Mouse (Mus musculus) stomach, embryonic 14.5 days (tissue): ENCODE data around the gene Sdccag8. TPM values are rescaled to one million over a fixed set of nuclear protein-coding genes. Genes with fewer than 3 reads are reported as not detected.

Experiments
- ATAC-seq: fragments of 200-750 bp; cut with Nextera tagmentation; 2 replicates; pipeline ENCODE4 v1.8.0; 2017; ENCODE audit warnings: low read depth, moderate TSS enrichment; ENCODE audit not compliant: insufficient number of reproducible peaks, insufficient read depth, low FRiP score
- H3K27ac ChIP-seq: fragments of 300-500 bp; sonication (generic); 2 replicates; pipeline ENCODE4 v1.5.1; 2014; ENCODE audit warnings: mild to moderate bottlenecking, low read length, moderate library complexity, mixed read lengths
- H3K27me3 ChIP-seq: fragments of 300-500 bp; sonication (generic); 2 replicates; pipeline ENCODE4 v1.6.1; 2014; ENCODE audit warnings: low read length, control low read depth, mixed read lengths; ENCODE audit not compliant: control insufficient read depth, insufficient read depth
- H3K36me3 ChIP-seq: fragments of 300-500 bp; sonication (generic); 2 replicates; pipeline ENCODE4 v1.6.1; 2014; ENCODE audit warnings: mild to moderate bottlenecking, control low read depth, low read length, moderate library complexity, mixed read lengths; ENCODE audit not compliant: control insufficient read depth, insufficient read depth
- H3K4me1 ChIP-seq: fragments of 300-500 bp; sonication (generic); 2 replicates; pipeline ENCODE4 v1.6.1; 2014; ENCODE audit warnings: low read length, control low read depth, mixed read lengths; ENCODE audit not compliant: control insufficient read depth, insufficient read depth
- H3K4me2 ChIP-seq: fragments of 300-500 bp; sonication (generic); replicated peaks from 2 replicates; pipeline ENCODE4 v1.6.1; 2014; ENCODE audit warnings: low read depth, low read length, control low read depth
- H3K4me3 ChIP-seq: fragments of 300-500 bp; sonication (generic); 2 replicates; pipeline ENCODE4 v1.5.1; 2014; ENCODE audit warnings: low read depth, low read length, control low read depth
- H3K9ac ChIP-seq: fragments of 300-500 bp; sonication (generic); replicated peaks from 2 replicates; pipeline ENCODE4 v1.6.1; 2014; ENCODE audit warnings: low read depth, mild to moderate bottlenecking, control low read depth, low read length, moderate library complexity, mixed read lengths
- H3K9me3 ChIP-seq: fragments of 300-500 bp; sonication (generic); 2 replicates; pipeline ENCODE4 v1.6.1; 2016; ENCODE audit warnings: low read depth, low read length, control low read depth; ENCODE audit not compliant: control insufficient read depth
- WGBS: fragments of 180-500 bp; shearing (Covaris S2); extraction: QIAGEN DNeasy Blood & Tissue Kit; methylation state at CpG from one replicate; pipeline ENCODE4 v1.1.7; 2014; 5-methylcytosine and 5-hydroxymethylcytosine counted together
- polyA plus RNA-seq: library from polyadenylated mRNA; unstranded; fragments of >200 nt; fragmentation: Nextera tagmentation; extraction: Ambion mirVana; gene quantifications from 2 replicates; pipeline ENCODE4 v1.2.1, GENCODE M21; 2014

Sdccag8 gene
- polyA plus RNA-seq, 1 experiment from 2014 or later = 17.6 TPM

- ATAC-seq = no peak
- H3K27ac ChIP-seq = no peak overlapping the region
- H3K4me2 ChIP-seq = no peak overlapping the region
- H3K9me3 ChIP-seq = no peaks in the 10 kb centered on the region
- H3K27me3 ChIP-seq = no peaks in the 10 kb centered on the region
- H3K36me3 ChIP-seq = no peaks in the 10 kb centered on the region
- 72% methylated on average over 8 of the region's 8 CpGs for WGBS
- no peak overlapping the region for H3K9ac ChIP-seq
- no peaks in the 10 kb centered on the region; the same call in 1 of the 2 replicates for H3K4me1 ChIP-seq
- H3K4me3 ChIP-seq = no peak overlapping the region
Observed at GRCm38 (mm10) chr1:176823889-176824288, 9.4 kb downstream of the Sdccag8 start.

GRCm38 (mm10) chr1:176824611-176825010 is 10.2 kb downstream of the Sdccag8 start:
- H3K27me3 ChIP-seq = no peaks in the 10 kb centered on the region
- H3K4me2 ChIP-seq = no peak overlapping the region

GRCm38 (mm10) chr1:176825084-176825483 is 10.6 kb downstream of the Sdccag8 start:
- Histone ChIP-seq H3K9me3 (no peaks in the 10 kb centered on the region), H3K4me2 (no peak overlapping the region), H3K36me3 (no peaks in the 10 kb centered on the region), H3K27ac (no peak overlapping the region), H3K4me1 (no peaks in the 10 kb centered on the region; the same call in 1 of the 2 replicates), H3K27me3 (no peaks in the 10 kb centered on the region), H3K4me3 (no peak overlapping the region), H3K9ac (no peak overlapping the region)
- no peak for ATAC-seq
- 88% methylated on average over 4 of the region's 4 CpGs for whole genome bisulfite sequencing

More at GRCm38 (mm10) chr1:176824611-176825010, 10.2 kb downstream of the Sdccag8 start:
- WGBS = 90% methylated on average over 6 of the region's 6 CpGs
- H3K4me1 ChIP-seq = no peaks in the 10 kb centered on the region; the same call in 1 of the 2 replicates
- H3K36me3 ChIP-seq = no peaks in the 10 kb centered on the region
- no peak overlapping the region for H3K27ac ChIP-seq
- no peaks in the 10 kb centered on the region for H3K9me3 ChIP-seq
- no peak overlapping the region for H3K9ac ChIP-seq
- H3K4me3 ChIP-seq = no peak overlapping the region
- no peak for ATAC-seq

- Histone ChIP-seq H3K4me3 (no peak overlapping the region), H3K4me2 (no peak overlapping the region), H3K9ac (no peak overlapping the region), H3K4me1 (no peaks in the 10 kb centered on the region; the same call in 1 of the 2 replicates), H3K36me3 (no peaks in the 10 kb centered on the region), H3K27me3 (no peaks in the 10 kb centered on the region), H3K27ac (no peak overlapping the region), H3K9me3 (no peaks in the 10 kb centered on the region)
- WGBS = 87% methylated on average over 11 of the region's 11 CpGs
- no peak for ATAC-seq
Observed at GRCm38 (mm10) chr1:176826186-176826585, 11.7 kb downstream of the Sdccag8 start.

GRCm38 (mm10) chr1:176826931-176827330 is 12.5 kb downstream of the Sdccag8 start:
- Histone ChIP-seq H3K4me3 (no peak overlapping the region), H3K9ac (no peak overlapping the region), H3K27me3 (no peaks in the 10 kb centered on the region), H3K4me2 (no peak overlapping the region), H3K36me3 (no peaks in the 10 kb centered on the region), H3K27ac (no peak overlapping the region), H3K4me1 (no peaks in the 10 kb centered on the region; the same call in 1 of the 2 replicates), H3K9me3 (no peaks in the 10 kb centered on the region)
- 87% methylated on average over 4 of the region's 4 CpGs for WGBS
- ATAC-seq = no peak

- 83% methylated on average over 4 of the region's 4 CpGs for WGBS
- Histone ChIP-seq H3K27me3 (no peaks in the 10 kb centered on the region), H3K27ac (no peak overlapping the region), H3K4me2 (no peak overlapping the region), H3K36me3 (no peaks in the 10 kb centered on the region), H3K4me3 (no peak overlapping the region), H3K9me3 (no peaks in the 10 kb centered on the region), H3K9ac (no peak overlapping the region), H3K4me1 (no peaks in the 10 kb centered on the region)
- ATAC-seq = no peak
Observed at GRCm38 (mm10) chr1:176827365-176827764, 12.9 kb downstream of the Sdccag8 start.

- Histone ChIP-seq H3K27ac (no peak overlapping the region), H3K27me3 (no peaks in the 10 kb centered on the region), H3K4me3 (no peak overlapping the region), H3K36me3 (no peaks in the 10 kb centered on the region), H3K4me2 (no peak overlapping the region), H3K9me3 (no peaks in the 10 kb centered on the region), H3K4me1 (no peaks in the 10 kb centered on the region; the same call in 1 of the 2 replicates), H3K9ac (no peak overlapping the region)
- 72% methylated on average over 5 of the region's 5 CpGs for WGBS
- no peak for ATAC-seq
Observed at GRCm38 (mm10) chr1:176827945-176828485, 13.6 kb downstream of the Sdccag8 start.

GRCm38 (mm10) chr1:176828666-176829065 is 14.2 kb downstream of the Sdccag8 start:
- Histone ChIP-seq H3K9ac (no peak overlapping the region), H3K27ac (no peak overlapping the region), H3K9me3 (no peaks in the 10 kb centered on the region), H3K4me1 (no peaks in the 10 kb centered on the region; the same call in 1 of the 2 replicates), H3K4me2 (no peak overlapping the region), H3K27me3 (no peaks in the 10 kb centered on the region), H3K4me3 (no peak overlapping the region), H3K36me3 (no peaks in the 10 kb centered on the region)
- WGBS = 91% methylated on average over 12 of the region's 12 CpGs
- ATAC-seq = no peak

- ATAC-seq = no peak
- H3K27ac ChIP-seq = no peak overlapping the region
- no peaks in the 10 kb centered on the region for H3K27me3 ChIP-seq
- no peaks in the 10 kb centered on the region for H3K36me3 ChIP-seq
- 79% methylated on average over 2 of the region's 2 CpGs for WGBS
- H3K9ac ChIP-seq = no peak overlapping the region
- no peak overlapping the region for H3K4me3 ChIP-seq
- H3K4me2 ChIP-seq = no peak overlapping the region
- H3K9me3 ChIP-seq = no peaks in the 10 kb centered on the region
- H3K4me1 ChIP-seq = no peaks in the 10 kb centered on the region; the same call in 1 of the 2 replicates
Observed at GRCm38 (mm10) chr1:176832071-176832470, 17.6 kb downstream of the Sdccag8 start.
